Mouse (Mus musculus): ENCODE measurements around the gene Baz1a. TPM values are rescaled to one million over a fixed set of nuclear protein-coding genes. Genes with fewer than 3 reads are reported as not detected.

Baz1a gene
- polyA plus RNA-seq, 1 experiment = 3.1 TPM

DNA sequence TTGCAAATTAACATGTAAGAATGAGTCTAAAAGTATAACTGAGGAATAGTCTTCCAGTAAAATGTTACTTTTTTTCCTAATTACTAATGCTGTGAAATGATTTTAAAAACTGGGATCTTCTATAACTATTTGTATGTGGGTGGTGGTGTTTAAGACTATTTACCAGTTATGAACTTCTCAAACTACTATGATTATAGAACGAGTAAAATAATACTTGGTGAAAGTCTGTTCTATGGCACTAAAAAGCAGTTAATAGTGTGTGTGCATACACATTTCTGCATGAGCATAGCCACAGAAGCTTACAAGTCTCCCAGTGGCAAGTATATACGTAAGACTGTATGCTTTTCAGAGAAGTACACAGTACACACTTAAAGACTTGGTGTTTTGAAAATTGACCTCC is 27.0 kb downstream of the Baz1a start:
- no peaks in the 10 kb centered on the region for H3K36me3 ChIP-seq (ENCODE audit: control insufficient read depth, insufficient read depth, low read length)
- 90% methylated on average over 2 of the region's 2 CpGs for WGBS
- H3K4me3 ChIP-seq (ENCODE audit: low read depth, low read length) = no peak overlapping the region
- peaks cover 4% of the 10 kb centered on the region; the same call in 1 of the 2 replicates for H3K4me1 ChIP-seq (ENCODE audit: control insufficient read depth, insufficient read depth, insufficient read length, low read length)
- H3K27me3 ChIP-seq (ENCODE audit: control insufficient read depth, insufficient read depth, low read length) = no peaks in the 10 kb centered on the region
- H3K27ac ChIP-seq (ENCODE audit: insufficient read depth, low read depth, low read length) = no peak overlapping the region
- TF ChIP-seq CTCF (IDR thresholded peaks at IDR 0.05; ENCODE audit: extremely low read depth, insufficient read length, insufficient replicate concordance, low read depth, low read length) (no peak), POLR2A (IDR thresholded peaks at IDR 0.05; ENCODE audit: low read depth, low read length) (no peak)

DNA sequence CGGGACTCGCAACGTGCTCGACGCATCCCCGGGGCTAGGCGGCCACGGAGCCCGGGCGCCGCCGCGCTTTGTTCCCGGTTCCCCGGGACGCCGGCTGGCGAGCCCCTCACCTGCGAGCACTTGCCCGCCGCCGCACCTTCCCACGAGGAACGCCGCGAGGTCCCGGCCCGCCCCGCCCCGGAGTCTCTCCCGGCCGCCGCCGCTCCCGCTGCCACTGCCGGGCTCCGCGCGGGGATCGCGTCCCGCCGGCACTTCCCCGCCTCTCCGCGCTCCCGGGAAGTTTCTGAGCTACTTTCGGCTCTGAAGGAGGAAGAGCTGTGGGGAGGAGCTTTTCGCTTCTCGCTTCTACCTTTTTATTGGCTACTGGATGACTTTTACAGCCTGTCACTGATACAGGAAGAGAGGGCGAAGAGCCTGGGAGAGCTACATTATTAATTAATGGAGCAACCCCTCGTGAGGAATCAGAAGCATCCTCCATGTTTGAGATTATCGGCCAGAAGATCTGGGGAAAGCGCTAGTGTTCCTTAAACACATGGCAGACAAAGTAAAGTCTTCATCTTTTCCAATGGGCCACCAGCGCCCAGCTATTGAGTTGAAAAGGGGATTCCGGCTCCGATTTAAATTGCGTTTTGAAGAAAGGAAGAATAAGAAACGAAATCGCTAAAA is 28.0 kb downstream of the Baz1a start, which contains the start of gene Gm20403:
TSS of gene Gm20403 (minus strand) at position 478 of the 666 bp plus-strand sequence.
- TF ChIP-seq CTCF (IDR thresholded peaks at IDR 0.05; ENCODE audit: extremely low read depth, insufficient read length, insufficient replicate concordance, low read depth, low read length) (no peak), POLR2A (IDR thresholded peaks at IDR 0.05; ENCODE audit: low read depth, low read length) (peak; percentile 98)
- H3K27me3 ChIP-seq (ENCODE audit: control insufficient read depth, insufficient read depth, low read length) = no peaks in the 10 kb centered on the region
- H3K36me3 ChIP-seq (ENCODE audit: control insufficient read depth, insufficient read depth, low read length) = no peaks in the 10 kb centered on the region
- WGBS = under 1% methylated on average over 38 of the region's 60 CpGs
- peak within 1 kb of the TSS; percentile 99 for H3K4me3 ChIP-seq (ENCODE audit: low read depth, low read length)
- peaks cover 4% of the 10 kb centered on the region; the same call in 1 of the 2 replicates for H3K4me1 ChIP-seq (ENCODE audit: control insufficient read depth, insufficient read depth, insufficient read length, low read length)
- H3K27ac ChIP-seq (ENCODE audit: insufficient read depth, low read depth, low read length) = peak within 1 kb of the TSS; percentile 80

DNA sequence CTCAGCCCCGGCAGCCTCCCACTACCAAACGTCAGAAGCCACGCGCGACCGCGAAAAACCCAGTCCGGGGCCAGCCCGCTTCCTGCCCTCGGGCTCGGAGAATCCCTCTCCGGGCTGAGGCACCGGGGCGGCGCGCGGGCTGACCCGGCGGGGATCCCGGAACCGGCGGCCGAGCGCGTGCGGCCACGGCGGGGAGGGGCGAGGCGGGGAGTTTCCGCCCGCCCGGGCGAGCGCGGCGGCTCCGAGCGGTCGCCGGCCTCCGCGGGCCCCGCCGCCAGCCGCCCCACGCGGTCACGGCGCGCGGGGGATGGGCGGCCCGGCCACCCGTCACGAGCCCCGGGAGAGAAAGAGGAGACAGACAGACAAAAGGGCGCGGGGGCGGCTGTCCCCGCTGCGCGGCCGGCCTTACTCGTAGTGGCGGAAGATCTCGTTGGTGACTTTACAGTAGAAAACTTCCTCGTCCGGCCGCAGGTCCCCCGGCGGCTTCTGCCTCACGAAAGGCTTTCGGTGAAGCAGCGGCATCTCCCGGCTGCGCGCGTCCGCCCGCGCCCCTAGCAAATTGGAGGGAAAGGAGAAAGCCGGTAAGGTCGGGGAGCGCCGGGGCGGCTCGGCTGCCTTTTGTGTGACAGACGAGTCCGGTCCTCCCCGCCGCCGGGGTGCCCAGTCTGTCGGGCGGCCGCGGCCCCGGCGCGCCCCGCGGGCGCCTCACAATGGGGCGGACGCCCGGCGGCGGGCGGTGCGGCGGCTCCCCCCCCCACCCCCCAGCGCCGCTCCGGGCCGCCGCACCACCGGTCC is 28.7 kb downstream of the Baz1a start:
- H3K4me3 ChIP-seq (ENCODE audit: low read depth, low read length) = peak overlapping the region; percentile 99
- H3K4me1 ChIP-seq (ENCODE audit: control insufficient read depth, insufficient read depth, insufficient read length, low read length) = peaks cover 4% of the 10 kb centered on the region; the same call in 1 of the 2 replicates
- no peak; the same call in 1 of the 2 replicates for TF ChIP-seq POLR2A (IDR thresholded peaks at IDR 0.05; ENCODE audit: low read depth, low read length)
- no peak for TF ChIP-seq CTCF (IDR thresholded peaks at IDR 0.05; ENCODE audit: extremely low read depth, insufficient read length, insufficient replicate concordance, low read depth, low read length)
- peak overlapping the region; percentile 80 for H3K27ac ChIP-seq (ENCODE audit: insufficient read depth, low read depth, low read length)
- H3K36me3 ChIP-seq (ENCODE audit: control insufficient read depth, insufficient read depth, low read length) = peaks cover 1% of the 10 kb centered on the region
- H3K27me3 ChIP-seq (ENCODE audit: control insufficient read depth, insufficient read depth, low read length) = no peaks in the 10 kb centered on the region
- under 1% methylated on average over 109 of the region's 117 CpGs for WGBS

DNA sequence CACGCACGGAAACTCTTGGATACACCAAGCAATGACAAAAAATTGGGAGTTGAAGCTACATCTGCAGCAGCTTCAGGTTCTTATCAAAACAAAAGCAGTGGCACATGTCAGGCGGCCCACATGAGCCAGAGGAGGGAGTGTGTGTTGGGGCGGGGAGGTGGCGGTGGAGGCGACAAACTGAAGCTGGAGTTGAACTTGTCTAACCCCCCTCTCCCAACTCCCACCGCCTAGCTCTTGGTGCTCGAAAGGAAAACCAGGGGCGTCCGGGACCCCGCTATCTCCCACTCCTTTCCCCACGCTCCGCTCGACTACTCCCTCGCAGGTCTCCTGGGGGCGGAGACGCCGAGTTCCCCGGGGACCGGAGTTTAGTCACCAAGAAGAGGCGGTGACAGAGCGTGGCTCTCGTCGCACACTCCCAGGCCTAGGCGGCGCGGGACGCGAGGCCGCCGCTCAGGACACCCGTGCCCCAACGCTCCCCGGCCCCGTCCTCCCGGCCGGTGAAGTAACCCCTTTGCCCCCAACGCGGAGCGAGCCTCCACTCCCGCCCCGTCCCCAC is 29.4 kb downstream of the Baz1a start:
- Histone ChIP-seq H3K4me1 (ENCODE audit: control insufficient read depth, insufficient read depth, insufficient read length, low read length) (peaks cover 4% of the 10 kb centered on the region; the same call in 1 of the 2 replicates), H3K4me3 (ENCODE audit: low read depth, low read length) (peak overlapping the region; percentile 99), H3K27ac (ENCODE audit: insufficient read depth, low read depth, low read length) (no peak overlapping the region; the same call in 1 of the 2 replicates), H3K27me3 (ENCODE audit: control insufficient read depth, insufficient read depth, low read length) (no peaks in the 10 kb centered on the region), H3K36me3 (ENCODE audit: control insufficient read depth, insufficient read depth, low read length) (peaks cover 4% of the 10 kb centered on the region)
- no peak for TF ChIP-seq CTCF (IDR thresholded peaks at IDR 0.05; ENCODE audit: extremely low read depth, insufficient read length, insufficient replicate concordance, low read depth, low read length)
- no peak for TF ChIP-seq POLR2A (IDR thresholded peaks at IDR 0.05; ENCODE audit: low read depth, low read length)
- WGBS = 1% methylated on average over 42 of the region's 42 CpGs

DNA sequence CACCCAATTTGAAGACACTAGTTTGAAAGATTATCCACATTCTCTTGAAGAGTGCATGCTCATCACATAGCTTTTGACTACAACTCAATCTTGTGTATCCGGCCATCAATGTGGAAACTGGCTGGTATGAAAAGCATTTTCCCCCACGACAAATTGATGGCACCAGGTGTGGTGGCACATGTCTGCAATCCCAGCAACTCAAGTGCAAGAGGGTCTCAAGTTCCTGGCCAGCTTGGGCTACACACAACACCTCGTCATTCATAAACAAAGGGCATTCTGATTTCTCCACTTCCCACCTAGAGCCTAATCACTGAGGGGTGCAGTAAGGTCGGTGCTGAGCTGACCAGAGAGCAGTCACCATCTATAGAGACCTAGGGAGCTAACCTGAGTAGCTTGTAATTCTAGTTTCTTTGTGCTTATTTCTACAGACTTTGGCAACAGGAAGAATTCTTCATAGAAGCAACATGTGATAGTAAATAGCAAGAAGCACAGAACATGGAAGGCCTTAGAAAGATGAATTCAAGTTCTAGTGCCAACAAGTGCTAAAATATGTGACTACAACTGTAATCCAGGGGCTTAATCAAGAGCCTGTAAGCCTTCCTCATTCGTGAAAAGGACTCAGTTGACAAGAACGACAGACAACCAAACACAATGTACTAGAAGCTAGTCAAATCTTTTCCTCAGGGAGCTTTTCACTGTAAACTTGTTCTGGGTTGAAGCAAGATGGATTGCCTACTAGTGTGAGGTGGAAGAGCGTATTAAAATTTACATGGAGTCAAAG is 31.0 kb downstream of the Baz1a start:
- H3K27me3 ChIP-seq (ENCODE audit: control insufficient read depth, insufficient read depth, low read length) = no peaks in the 10 kb centered on the region
- no peak for TF ChIP-seq POLR2A (IDR thresholded peaks at IDR 0.05; ENCODE audit: low read depth, low read length)
- no peak for TF ChIP-seq CTCF (IDR thresholded peaks at IDR 0.05; ENCODE audit: extremely low read depth, insufficient read length, insufficient replicate concordance, low read depth, low read length)
- WGBS = 80% methylated on average over 7 of the region's 7 CpGs
- H3K4me3 ChIP-seq (ENCODE audit: low read depth, low read length) = no peak overlapping the region
- peaks cover 4% of the 10 kb centered on the region; the same call in 1 of the 2 replicates for H3K4me1 ChIP-seq (ENCODE audit: control insufficient read depth, insufficient read depth, insufficient read length, low read length)
- no peak overlapping the region for H3K27ac ChIP-seq (ENCODE audit: insufficient read depth, low read depth, low read length)
- H3K36me3 ChIP-seq (ENCODE audit: control insufficient read depth, insufficient read depth, low read length) = peaks cover 4% of the 10 kb centered on the region

DNA sequence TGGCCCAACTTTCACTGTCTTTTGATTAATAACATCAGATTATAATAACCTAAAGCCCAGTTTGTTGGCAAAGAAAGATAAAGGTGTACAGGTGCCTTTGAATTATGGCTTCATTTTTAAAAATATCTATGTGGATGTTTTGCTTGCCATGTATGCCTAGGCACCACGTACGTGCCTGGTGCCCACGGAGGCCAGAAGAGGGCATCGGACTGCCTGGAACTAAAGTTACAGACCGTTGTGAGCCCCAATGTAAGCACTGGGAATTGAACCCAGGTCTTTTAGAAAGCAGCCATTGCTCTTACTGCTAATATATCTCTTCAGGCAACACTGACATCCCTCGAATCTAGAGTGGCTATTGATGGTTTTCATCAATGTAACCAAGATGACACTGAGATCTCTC is 32.2 kb downstream of the Baz1a start:
- Histone ChIP-seq H3K27ac (ENCODE audit: insufficient read depth, low read depth, low read length) (no peak overlapping the region), H3K27me3 (ENCODE audit: control insufficient read depth, insufficient read depth, low read length) (no peaks in the 10 kb centered on the region), H3K4me3 (ENCODE audit: low read depth, low read length) (no peak overlapping the region), H3K4me1 (ENCODE audit: control insufficient read depth, insufficient read depth, insufficient read length, low read length) (peaks cover 4% of the 10 kb centered on the region; the same call in 1 of the 2 replicates), H3K36me3 (ENCODE audit: control insufficient read depth, insufficient read depth, low read length) (peaks cover 5% of the 10 kb centered on the region)
- 88% methylated on average over 6 of the region's 6 CpGs for WGBS
- TF ChIP-seq POLR2A (IDR thresholded peaks at IDR 0.05; ENCODE audit: low read depth, low read length) = no peak
- TF ChIP-seq CTCF (IDR thresholded peaks at IDR 0.05; ENCODE audit: extremely low read depth, insufficient read length, insufficient replicate concordance, low read depth, low read length) = no peak
